Mouse (Mus musculus) lung, postnatal 14 days (tissue): ENCODE measurements around the gene Zfp62.
A peak's percentile ranks its signal among the peaks of the same experiment; 100 is the strongest.

ENCODE experiments used
- DNase-seq: peaks from one replicate; pipeline ENCODE4 v3.0.0; 2021

Gene Zfp62

GRCm38 (mm10) chr11:49207495-49207894 lies 4.4 kb downstream of the Zfp62 start:
- DNase-seq: no peak

DNA sequence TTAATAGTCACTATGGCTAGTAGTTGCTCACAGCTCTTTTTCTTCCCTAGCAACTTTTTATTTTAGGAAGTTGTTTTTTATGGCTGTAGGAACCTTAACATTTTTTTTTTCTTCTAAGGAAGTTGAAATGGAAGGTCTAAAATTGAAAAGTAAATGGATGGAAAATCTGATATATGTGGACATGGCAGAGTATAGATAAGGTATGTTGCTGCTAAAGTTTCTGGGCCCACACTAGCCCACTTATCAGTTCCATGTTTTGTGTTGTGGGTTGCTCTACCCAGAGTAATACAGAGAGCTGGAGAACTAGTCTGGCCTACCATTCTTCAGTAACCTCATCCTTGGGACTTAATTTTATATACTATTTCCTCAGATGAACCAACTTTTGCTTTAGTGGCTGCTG lies 9.5 kb downstream of the Zfp62 start:
- DNase-seq: no peak

GRCm38 (mm10) chr11:49213505-49213904 lies 10.4 kb downstream of the Zfp62 start:
- DNase-seq: no peak

- no peak for DNase-seq
Observed at GRCm38 (mm10) chr11:49219271-49219670, 16.2 kb downstream of the Zfp62 start.

GRCm38 (mm10) chr11:49224455-49224854 lies 21.4 kb downstream of the Zfp62 start:
- DNase-seq: no peak

GRCm38 (mm10) chr11:49232781-49233180 lies 29.7 kb downstream of the Zfp62 start:
- no peak for DNase-seq

- DNase-seq: no peak
Observed at GRCm38 (mm10) chr11:49235459-49236207, 32.5 kb downstream of the Zfp62 start.

DNA sequence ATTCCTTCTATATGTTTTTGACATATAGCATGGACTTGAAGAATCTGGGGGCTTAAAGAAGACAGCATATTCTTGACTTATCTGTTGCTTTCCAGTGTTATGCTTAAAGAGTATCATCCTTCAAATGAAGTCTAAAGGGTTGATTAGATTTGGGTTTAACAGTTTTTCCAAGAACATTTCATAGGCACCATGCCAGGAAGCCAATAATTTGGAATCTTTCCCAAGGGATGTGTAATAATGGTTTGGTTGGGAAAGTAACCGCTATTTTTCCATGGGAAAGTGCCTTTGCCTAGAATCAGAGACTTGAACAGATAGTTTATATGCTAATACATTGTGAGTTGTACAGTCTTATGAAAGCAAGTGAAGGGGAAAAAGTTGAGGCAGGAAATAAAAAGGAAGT lies 33.8 kb downstream of the Zfp62 start:
- peak; percentile 50 for DNase-seq

DNA sequence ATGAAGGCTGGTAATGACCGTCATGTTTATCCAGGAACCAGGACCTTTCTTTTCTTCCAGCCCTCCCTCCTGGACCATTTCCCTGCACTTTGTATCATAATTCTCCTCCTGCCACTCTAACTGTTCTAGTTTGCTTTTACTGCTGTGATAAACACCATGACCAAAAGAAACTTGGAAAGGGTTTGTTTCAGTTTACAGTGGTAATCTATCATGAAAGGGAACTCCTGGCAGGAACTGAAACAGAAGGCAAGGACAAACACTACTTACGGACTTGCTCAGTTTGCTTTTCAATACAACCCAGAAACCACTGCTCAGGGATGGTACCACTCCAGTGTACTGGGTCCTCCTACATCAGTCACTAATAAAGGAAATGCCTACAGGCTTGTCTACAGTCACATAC lies 34.4 kb downstream of the Zfp62 start:
- no peak for DNase-seq

- DNase-seq: no peak
Observed at GRCm38 (mm10) chr11:49240310-49240709, 37.2 kb downstream of the Zfp62 start.

DNA sequence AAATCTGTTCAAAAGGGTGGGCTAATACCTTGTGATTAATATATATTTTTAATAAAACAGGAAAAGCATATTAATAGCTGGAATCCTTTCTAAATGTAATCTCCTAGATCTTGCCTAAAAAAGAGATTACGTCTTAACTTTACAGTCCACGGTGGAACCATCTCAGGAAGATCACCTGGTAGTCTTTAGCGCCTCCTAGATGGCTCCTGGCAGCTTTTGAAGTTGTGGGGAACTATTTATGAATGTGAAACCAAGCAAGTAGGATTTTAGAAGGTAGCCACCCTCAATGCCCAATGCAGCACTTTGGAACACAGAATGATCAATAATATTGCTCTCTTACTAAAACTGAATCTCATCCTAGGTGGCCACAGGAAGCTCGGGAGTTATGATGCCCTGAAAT lies 37.8 kb downstream of the Zfp62 start:
- no peak for DNase-seq

DNA sequence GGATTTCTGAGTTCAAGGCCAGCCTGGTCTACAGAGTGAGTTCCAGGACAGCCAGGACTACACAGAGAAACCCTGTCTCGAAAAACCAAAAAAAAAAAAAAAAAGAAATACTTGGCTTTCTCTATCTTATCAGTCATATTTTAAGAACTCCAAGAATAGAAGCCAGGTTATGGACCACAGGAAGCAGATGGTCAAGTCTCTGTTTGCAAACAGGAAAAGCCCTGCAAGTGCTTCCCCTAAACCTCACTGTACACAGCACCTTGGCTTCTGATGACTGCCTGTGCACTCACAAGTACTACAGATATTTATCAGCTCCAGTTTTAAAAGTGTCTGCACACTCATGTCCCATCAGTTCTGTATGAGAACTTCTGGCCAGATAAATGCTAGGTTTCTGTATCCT lies 38.4 kb downstream of the Zfp62 start:
- no peak for DNase-seq

DNA sequence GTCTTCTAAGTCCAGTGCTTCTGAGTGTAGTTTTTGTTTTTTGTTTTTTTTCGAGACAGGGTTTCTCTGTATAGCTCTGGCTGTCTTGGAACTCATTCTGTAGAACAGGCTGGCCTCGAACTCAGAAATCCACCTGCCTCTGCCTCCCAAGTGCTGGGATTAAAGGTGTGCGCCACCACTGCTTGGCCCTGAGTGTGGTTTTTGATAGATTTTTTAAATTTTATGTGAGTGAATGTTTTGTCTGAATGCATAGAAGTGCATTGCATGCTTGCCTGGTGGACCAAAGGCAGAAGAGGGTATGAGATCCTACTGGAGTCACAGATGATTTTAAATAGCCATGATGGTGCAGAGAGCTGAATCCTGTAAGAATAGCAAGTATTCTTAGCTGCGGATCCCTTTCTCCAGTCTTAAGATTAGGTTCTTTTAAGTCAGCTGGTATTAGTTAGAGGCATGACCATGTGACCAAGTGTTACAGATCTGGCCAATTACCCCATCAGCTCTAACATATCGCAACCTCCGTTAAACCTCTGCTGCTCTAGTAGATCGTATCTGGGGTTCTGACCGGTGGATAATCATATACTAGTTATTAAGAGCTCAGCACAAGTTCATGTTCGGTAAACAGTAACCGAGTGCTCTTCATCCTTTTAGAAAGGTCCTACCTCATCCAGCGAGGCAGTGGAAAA lies 40.0 kb downstream of the Zfp62 start:
- no peak for DNase-seq

DNA sequence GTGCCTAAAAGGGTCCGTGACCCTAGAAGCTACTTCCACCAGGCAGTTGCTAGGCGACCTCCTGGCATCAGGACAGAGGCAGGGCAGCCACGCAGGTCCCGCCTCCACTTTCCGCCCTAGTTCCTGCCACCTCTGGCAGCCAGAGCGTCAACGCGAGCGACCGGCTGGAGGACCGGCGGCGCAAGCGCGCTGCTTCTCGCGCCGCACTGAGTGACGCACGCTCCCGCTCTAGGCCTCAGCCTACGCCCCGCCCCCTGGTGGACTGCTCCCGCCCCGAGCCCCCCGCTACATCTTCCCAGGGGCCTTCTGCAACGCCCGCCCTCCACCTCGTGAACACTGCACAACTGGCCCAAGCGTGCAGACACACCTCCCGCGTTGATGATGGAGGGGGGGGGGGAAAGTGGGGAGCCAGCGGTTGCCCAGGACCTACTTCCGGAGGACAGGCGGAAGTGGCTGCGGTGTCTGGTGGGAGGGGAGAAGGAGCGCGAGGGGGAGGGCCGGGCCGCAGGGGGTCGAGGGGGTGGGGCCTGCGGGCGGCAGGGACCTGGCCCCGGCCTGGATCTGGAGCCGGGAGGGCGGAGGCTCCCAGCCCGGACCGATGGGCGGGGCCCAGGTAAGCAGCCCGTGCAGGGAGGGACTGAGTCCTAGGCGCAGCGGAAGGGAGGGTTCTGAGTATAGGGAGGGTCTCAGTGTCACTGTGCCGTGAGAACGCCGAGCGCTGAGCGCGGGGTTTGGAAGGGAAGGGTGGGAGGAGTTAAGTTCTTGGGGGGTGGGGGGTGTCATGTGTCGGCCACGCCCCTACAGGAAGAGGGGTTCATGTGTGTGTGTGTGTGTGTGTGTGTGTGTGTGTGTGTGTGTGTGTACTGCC lies 40.9 kb downstream of the Zfp62 start, which contains the start of gene Mgat1:
Gene Mgat1, plus strand, starts transcription at position 465 of the 868 bp plus-strand sequence.
- DNase-seq: peak; percentile 94

- DNase-seq: no peak
Observed at GRCm38 (mm10) chr11:49244595-49244930, 41.5 kb downstream of the Zfp62 start.

DNA sequence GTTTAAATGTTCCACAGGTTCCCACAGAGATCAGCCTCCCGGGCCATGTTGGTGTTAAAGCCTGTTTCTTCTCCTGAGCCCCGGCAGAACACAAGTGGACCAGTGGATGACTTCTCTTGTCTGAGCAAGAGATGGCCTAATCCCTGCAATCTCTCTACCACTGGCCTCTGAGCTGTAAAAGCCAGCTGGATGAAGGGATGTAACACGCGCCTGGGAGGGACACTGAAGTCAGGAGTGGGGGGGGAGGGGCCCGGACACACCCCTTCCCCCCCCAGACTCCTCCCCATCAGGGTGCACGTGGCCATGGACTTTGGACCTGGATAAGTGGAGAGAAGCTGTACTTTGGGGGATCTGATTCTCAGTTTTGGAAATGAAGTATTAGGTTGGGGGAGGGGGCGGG lies 42.1 kb downstream of the Zfp62 start:
- DNase-seq: peak; percentile 43

- DNase-seq: no peak
Observed at GRCm38 (mm10) chr11:49245634-49246415, 42.7 kb downstream of the Zfp62 start.

DNA sequence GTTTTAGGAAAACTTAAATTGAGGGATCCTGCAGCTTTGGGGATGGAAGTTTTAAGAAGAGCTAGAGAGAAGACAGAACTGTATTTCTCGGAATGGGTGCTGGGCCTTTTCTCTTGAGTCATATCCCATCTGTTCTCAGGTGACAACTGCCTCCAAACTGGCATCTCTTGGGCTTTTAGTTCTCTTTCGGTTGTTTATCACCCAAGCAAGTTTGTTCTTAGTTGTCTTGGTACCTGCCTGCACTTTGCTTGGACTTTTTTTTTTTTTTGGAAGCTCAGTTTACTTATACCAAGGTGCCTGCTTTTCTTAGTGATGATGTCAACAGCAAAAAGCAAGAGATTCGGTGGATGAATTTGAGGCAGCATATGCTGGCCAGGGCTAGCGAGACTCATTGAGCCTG lies 43.4 kb downstream of the Zfp62 start:
- no peak for DNase-seq

- DNase-seq: no peak
Observed at GRCm38 (mm10) chr11:49247255-49247654, 44.2 kb downstream of the Zfp62 start.

- peak; percentile 77 for DNase-seq
Observed at GRCm38 (mm10) chr11:49248226-49248973, 45.3 kb downstream of the Zfp62 start.

GRCm38 (mm10) chr11:49248974-49249700 lies 46.0 kb downstream of the Zfp62 start:
- no peak for DNase-seq
